Mouse (Mus musculus) embryonic facial prominence, embryonic 14.5 days (tissue): ENCODE data around the gene Cela2a. TPM values are rescaled to one million over a fixed set of nuclear protein-coding genes. Genes with fewer than 3 reads are reported as not detected.
A peak's percentile ranks its signal among the peaks of the same experiment; 100 is the strongest.

Experiments used
- ATAC-seq: fragments of 200-750 bp; cut with Nextera tagmentation; 2 replicates; pipeline ENCODE4 v1.8.0; 2017; ENCODE audit warnings: low read depth, moderate number of reproducible peaks, moderate TSS enrichment
- DNase-seq: peaks from one replicate; pipeline ENCODE4 v3.0.0-alpha.2; 2015; ENCODE audit warnings: low spot score
- H3K27ac ChIP-seq: fragments of 300-500 bp; sonication (generic); replicated peaks from 2 replicates; pipeline ENCODE4 v1.5.1; 2014; ENCODE audit warnings: low read depth, mild to moderate bottlenecking, low read length, moderate library complexity
- H3K27me3 ChIP-seq: fragments of 300-500 bp; sonication (generic); replicated peaks from 2 replicates; pipeline ENCODE4 v1.6.1; 2014; ENCODE audit warnings: low read length; ENCODE audit not compliant: control insufficient read depth, insufficient read depth
- H3K36me3 ChIP-seq: fragments of 300-500 bp; sonication (generic); 2 replicates; pipeline ENCODE4 v1.6.1; 2014; ENCODE audit warnings: low read length, mixed read lengths; ENCODE audit not compliant: control insufficient read depth, insufficient read depth
- H3K4me1 ChIP-seq: fragments of 300-500 bp; sonication (generic); 2 replicates; pipeline ENCODE4 v1.6.1; 2014; ENCODE audit warnings: antibody characterized with exemption, low read length; ENCODE audit not compliant: control insufficient read depth, insufficient read depth
- H3K4me2 ChIP-seq: fragments of 300-500 bp; sonication (generic); 2 replicates; pipeline ENCODE4 v1.6.1; 2014; ENCODE audit warnings: low read depth, mild to moderate bottlenecking, low read length, moderate library complexity, mixed read lengths
- H3K4me3 ChIP-seq: fragments of 300-500 bp; sonication (generic); 2 replicates; pipeline ENCODE4 v1.5.1; 2014; ENCODE audit warnings: low read depth, mild to moderate bottlenecking, low read length
- H3K9ac ChIP-seq: fragments of 300-500 bp; sonication (generic); 2 replicates; pipeline ENCODE4 v1.6.1; 2014; ENCODE audit warnings: low read depth, mild to moderate bottlenecking, low read length, moderate library complexity, mixed read lengths
- H3K9me3 ChIP-seq: fragments of 300-500 bp; sonication (generic); 2 replicates; pipeline ENCODE4 v1.6.1; 2016; ENCODE audit warnings: low read length; ENCODE audit not compliant: control insufficient read depth
- WGBS: fragments of 180-500 bp; shearing (Covaris S2); extraction: QIAGEN DNeasy Blood & Tissue Kit; methylation state at CpG from one replicate; pipeline ENCODE4 v1.1.7; 2014; 5-methylcytosine and 5-hydroxymethylcytosine counted together
- polyA plus RNA-seq: library from polyadenylated mRNA; unstranded; fragments of >200 nt; fragmentation: Nextera tagmentation; extraction: Ambion mirVana; gene quantifications from 2 replicates; pipeline ENCODE4 v1.2.1, GENCODE M21; 2014

Cela2a gene
- polyA plus RNA-seq, 1 experiment from 2014 or later: not detected

DNA sequence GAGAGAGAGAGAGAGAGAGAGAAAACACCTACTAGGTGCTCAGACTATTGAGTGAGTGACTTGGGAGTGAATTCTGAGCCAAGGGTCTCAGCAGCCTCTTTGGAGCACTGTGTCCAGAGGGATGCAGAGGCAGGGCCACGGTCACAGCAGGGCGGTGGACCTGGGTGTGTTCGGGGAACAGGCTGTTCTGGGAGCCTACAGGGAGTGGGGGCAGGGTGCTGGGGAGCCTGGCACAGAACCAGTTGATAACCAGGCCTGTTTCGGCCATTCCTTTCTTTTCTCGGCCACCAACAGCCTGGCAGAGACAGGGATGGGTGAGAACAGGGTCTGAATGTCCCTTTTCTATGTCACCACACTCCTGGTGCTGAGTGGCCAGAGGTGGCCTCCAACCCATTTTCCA is 36.9 kb upstream of the Cela2a start:
- DNase-seq (no peak), ATAC-seq (no peak)
- no peaks in the 10 kb centered on the region for H3K27me3 ChIP-seq
- no peak overlapping the region for H3K27ac ChIP-seq
- 84% methylated on average over 5 of the region's 5 CpGs for WGBS
- peaks cover 12% of the 10 kb centered on the region; the same call in 1 of the 2 replicates for H3K4me1 ChIP-seq
- H3K4me2 ChIP-seq: no peak overlapping the region
- H3K9ac ChIP-seq: no peak overlapping the region
- no peaks in the 10 kb centered on the region for H3K9me3 ChIP-seq
- H3K4me3 ChIP-seq: no peak overlapping the region
- H3K36me3 ChIP-seq: peaks cover 16% of the 10 kb centered on the region; the same call in 1 of the 2 replicates

DNA sequence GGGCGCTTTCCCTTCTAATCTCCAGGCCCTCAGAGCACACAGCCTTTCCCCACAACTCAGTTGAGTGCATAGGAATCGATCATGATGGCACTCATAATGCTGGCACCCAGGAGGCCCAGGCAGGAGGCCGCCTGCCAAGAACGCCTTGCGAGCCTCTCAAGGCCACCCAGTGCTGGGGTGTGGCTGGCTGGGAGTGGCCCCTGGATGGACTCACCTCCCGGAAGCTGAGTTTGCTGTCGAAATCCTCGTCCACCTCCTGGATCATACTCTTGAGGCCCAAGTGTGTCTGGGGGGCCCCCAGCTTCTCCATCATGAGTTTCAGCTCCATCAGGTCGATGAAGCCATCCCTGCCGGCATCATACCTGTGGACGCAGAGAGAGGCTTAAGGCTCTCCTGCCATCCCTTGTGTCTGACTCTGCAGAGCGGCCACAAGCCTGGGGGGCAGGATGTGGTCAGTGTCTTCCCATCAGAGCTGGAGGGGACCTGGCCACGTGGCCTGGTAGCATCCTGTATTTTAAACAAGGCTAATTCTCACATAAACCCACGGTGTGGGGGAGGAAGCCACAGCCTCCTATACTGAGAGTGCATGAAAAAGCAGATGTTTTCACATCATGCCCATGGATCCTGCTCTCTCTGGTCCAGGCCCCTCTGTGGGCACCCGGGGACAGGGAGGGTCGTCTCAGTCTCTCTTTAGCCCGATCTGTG is 35.8 kb upstream of the Cela2a start:
- H3K27ac ChIP-seq: no peak overlapping the region
- H3K9ac ChIP-seq: no peak overlapping the region
- DNase-seq: no peak
- H3K27me3 ChIP-seq: no peaks in the 10 kb centered on the region
- no peak overlapping the region for H3K4me2 ChIP-seq
- 0 out of 2 replicates have a peak, but pooled peaks cover 3% of the 10 kb centered on the region for H3K4me1 ChIP-seq
- H3K36me3 ChIP-seq: peaks cover 16% of the 10 kb centered on the region; the same call in 1 of the 2 replicates
- ATAC-seq: no peak
- H3K4me3 ChIP-seq: no peak overlapping the region
- 85% methylated on average over 17 of the region's 17 CpGs for WGBS
- no peaks in the 10 kb centered on the region for H3K9me3 ChIP-seq

DNA sequence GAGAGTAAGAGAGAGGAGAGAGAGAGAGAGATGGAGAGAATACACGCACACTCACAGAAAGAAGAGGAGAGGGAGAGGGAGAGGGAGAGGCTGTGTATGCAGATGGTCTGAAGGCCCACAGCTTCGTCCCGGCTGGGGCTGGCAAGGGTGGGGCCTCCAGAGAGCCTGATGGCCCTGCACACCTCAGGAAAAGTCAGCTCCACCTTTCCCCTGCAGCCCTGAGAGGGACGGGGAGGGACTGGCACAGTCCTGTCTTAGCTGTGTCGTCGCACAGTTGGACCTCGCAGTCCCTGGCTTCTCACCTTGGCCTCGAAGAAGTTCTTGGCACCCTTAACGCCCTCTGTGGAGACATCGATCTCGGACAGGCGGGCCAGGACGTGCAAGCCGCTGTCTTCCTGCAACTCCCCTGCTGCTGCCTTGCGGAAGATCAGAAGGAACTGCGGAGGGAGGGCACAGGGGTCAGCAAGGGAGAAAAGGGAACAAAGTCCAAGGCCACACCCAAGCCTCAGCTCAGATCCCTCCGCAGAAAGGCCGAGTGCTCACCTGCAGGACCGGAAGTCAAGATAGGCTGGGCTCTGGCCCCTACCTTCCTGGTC is 34.4 kb upstream of the Cela2a start:
- Histone ChIP-seq H3K4me3 (no peak overlapping the region), H3K4me1 (no peaks in the 10 kb centered on the region), H3K27ac (no peak overlapping the region), H3K4me2 (no peak overlapping the region), H3K9ac (no peak overlapping the region), H3K36me3 (peaks cover 16% of the 10 kb centered on the region; the same call in 1 of the 2 replicates), H3K9me3 (no peaks in the 10 kb centered on the region), H3K27me3 (no peaks in the 10 kb centered on the region)
- DNase-seq (no peak), ATAC-seq (no peak)
- 68% methylated on average over 15 of the region's 19 CpGs for WGBS

GRCm38 (mm10) chr4:141859351-141859750 is 33.4 kb upstream of the Cela2a start:
- H3K9me3 ChIP-seq: no peaks in the 10 kb centered on the region
- H3K27ac ChIP-seq: no peak overlapping the region
- ATAC-seq (no peak), DNase-seq (no peak)
- no peak overlapping the region for H3K9ac ChIP-seq
- H3K4me1 ChIP-seq: no peaks in the 10 kb centered on the region
- H3K4me3 ChIP-seq: no peak overlapping the region
- H3K27me3 ChIP-seq: no peaks in the 10 kb centered on the region
- 90% methylated on average over 11 of the region's 14 CpGs for WGBS
- H3K4me2 ChIP-seq: no peak overlapping the region
- H3K36me3 ChIP-seq: peaks cover 16% of the 10 kb centered on the region; the same call in 1 of the 2 replicates

GRCm38 (mm10) chr4:141858501-141858900 is 32.5 kb upstream of the Cela2a start:
- Histone ChIP-seq H3K27ac (no peak overlapping the region), H3K36me3 (peaks cover 16% of the 10 kb centered on the region; the same call in 1 of the 2 replicates), H3K9ac (no peak overlapping the region), H3K4me3 (no peak overlapping the region), H3K4me1 (no peaks in the 10 kb centered on the region), H3K4me2 (no peak overlapping the region), H3K27me3 (no peaks in the 10 kb centered on the region), H3K9me3 (no peaks in the 10 kb centered on the region)
- 87% methylated on average over 20 of the region's 20 CpGs for WGBS
- ATAC-seq (no peak), DNase-seq (no peak)

DNA sequence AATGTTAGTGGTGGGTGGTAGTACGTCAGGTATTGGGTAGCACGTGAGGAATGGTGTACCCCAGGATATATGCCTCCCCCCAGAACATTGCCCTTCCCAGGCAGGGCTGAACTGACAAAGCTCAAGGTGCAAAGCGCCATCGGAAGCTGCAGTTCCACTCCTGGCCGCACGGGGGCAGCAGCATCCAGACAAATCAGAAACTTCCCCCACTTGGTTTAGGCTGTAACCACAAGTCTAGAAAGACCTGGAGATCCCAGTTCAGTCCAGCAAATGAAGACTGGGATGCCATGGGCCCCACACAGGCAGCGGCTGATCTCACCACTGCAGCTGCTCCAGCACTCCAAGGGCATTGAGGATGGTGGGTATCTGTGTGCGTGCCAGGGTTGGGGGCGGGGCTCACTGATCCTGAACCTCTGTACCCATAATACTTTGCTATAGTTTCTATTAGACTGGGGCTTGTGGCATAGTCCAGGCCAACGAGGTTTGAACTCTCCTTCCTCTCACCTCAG is 31.5 kb upstream of the Cela2a start:
- ATAC-seq (peak; percentile 85), DNase-seq (peak; percentile 83)
- no peaks in the 10 kb centered on the region for H3K4me1 ChIP-seq
- H3K27me3 ChIP-seq: no peaks in the 10 kb centered on the region
- H3K4me2 ChIP-seq: no peak overlapping the region
- 13% methylated on average over 10 of the region's 10 CpGs for WGBS
- peaks cover 16% of the 10 kb centered on the region; the same call in 1 of the 2 replicates for H3K36me3 ChIP-seq
- no peaks in the 10 kb centered on the region for H3K9me3 ChIP-seq
- H3K4me3 ChIP-seq: no peak overlapping the region
- H3K9ac ChIP-seq: no peak overlapping the region
- no peak overlapping the region for H3K27ac ChIP-seq

DNA sequence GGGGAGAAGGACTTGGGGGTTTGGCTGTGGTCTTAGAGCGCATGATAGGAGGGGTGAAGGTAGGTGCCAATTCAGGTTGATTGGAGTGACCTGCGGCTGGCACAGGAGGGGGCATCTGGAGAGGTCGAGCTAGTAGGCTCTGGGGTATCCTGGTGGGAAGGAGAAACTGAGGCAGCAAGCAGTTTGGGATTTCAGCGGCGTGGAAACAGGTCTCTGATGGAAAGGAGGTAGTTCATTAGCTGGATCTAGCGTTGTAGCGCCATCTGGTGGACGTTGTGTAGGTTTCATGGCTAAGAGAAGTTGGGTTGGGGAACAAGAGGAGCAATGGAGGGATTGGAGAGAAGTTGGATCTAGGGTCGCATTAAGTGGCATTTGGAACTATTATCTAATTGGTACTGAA is 27.5 kb upstream of the Cela2a start:
- DNase-seq: peak; percentile 64
- 76% methylated on average over 9 of the region's 9 CpGs for WGBS
- Histone ChIP-seq H3K4me2 (no peak overlapping the region), H3K4me1 (no peaks in the 10 kb centered on the region), H3K9me3 (no peaks in the 10 kb centered on the region), H3K27me3 (no peaks in the 10 kb centered on the region), H3K4me3 (no peak overlapping the region), H3K9ac (no peak overlapping the region), H3K27ac (no peak overlapping the region), H3K36me3 (no peaks in the 10 kb centered on the region)
- no peak for ATAC-seq

GRCm38 (mm10) chr4:141845999-141846398 is 20.0 kb upstream of the Cela2a start, which contains the start of gene Ctrc:
TSS of gene Ctrc (minus strand) at chr4:141846359.
- Histone ChIP-seq H3K4me3 (no peak within 1 kb of the TSS), H3K27me3 (no peaks in the 10 kb centered on the region), H3K27ac (no peak within 1 kb of the TSS), H3K36me3 (no peaks in the 10 kb centered on the region), H3K4me1 (no peaks in the 10 kb centered on the region), H3K9me3 (no peaks in the 10 kb centered on the region), H3K9ac (no peak within 1 kb of the TSS), H3K4me2 (no peak within 1 kb of the TSS)
- ATAC-seq (no peak), DNase-seq (no peak)
- WGBS: 77% methylated on average over 6 of the region's 6 CpGs
